Mouse (Mus musculus): ENCODE data around the gene Psors1c2.

The Psors1c2 gene

GRCm38 (mm10) chr17:35567767-35568166 lies 34.8 kb downstream of the Psors1c2 start:
- DNase-seq: no peak

GRCm38 (mm10) chr17:35569091-35569944 lies 36.3 kb downstream of the Psors1c2 start:
- no peak for DNase-seq

- no peak for DNase-seq
These were observed 37.8 kb downstream of the Psors1c2 start for GRCm38 (mm10) chr17:35570836-35571235.

GRCm38 (mm10) chr17:35571477-35571876 lies 38.5 kb downstream of the Psors1c2 start:
- no peak for DNase-seq

- no peak for DNase-seq
These were observed 45.2 kb downstream of the Psors1c2 start for GRCm38 (mm10) chr17:35578211-35578610.

GRCm38 (mm10) chr17:35582900-35583299 lies 49.9 kb downstream of the Psors1c2 start:
- no peak for DNase-seq
